Mouse (Mus musculus) lung, postnatal 0 days (tissue): ENCODE measurements around the gene Nacad.

Experiments
- CTCF ChIP-seq: IDR thresholded peaks from 2 replicates; pipeline ENCODE4 v1.5.1; 2016; ENCODE audit warnings: antibody characterized with exemption, mild to moderate bottlenecking
- EP300 ChIP-seq: IDR thresholded peaks from 2 replicates; pipeline ENCODE4 v1.6.1; 2016; ENCODE audit warnings: antibody characterized with exemption, mild to moderate bottlenecking, control low read depth

GRCm38 (mm10) chr11:6623704-6624103, 17.9 kb upstream of the Nacad start:
- TF ChIP-seq CTCF (no peak), EP300 (no peak)
